Mouse (Mus musculus): ENCODE data around the gene Ednra.
A peak's percentile ranks its signal among the peaks of the same experiment; 100 is the strongest.

Ednra gene

GRCm38 (mm10) chr8:77650646-77651190, 73.5 kb downstream of the Ednra start:
- DNase-seq (ENCODE audit: extremely low spot score, low spot score), result no peak

GRCm38 (mm10) chr8:77640093-77640839, 84.0 kb downstream of the Ednra start:
- DNase-seq (ENCODE audit: extremely low spot score, low spot score), result no peak

- no peak for DNase-seq (ENCODE audit: extremely low spot score, low spot score)
These were observed 86.7 kb downstream of the Ednra start for GRCm38 (mm10) chr8:77637593-77637992.

GRCm38 (mm10) chr8:77634035-77634434, 90.2 kb downstream of the Ednra start:
- no peak for DNase-seq (ENCODE audit: extremely low spot score, low spot score)

- no peak for DNase-seq (ENCODE audit: extremely low spot score, low spot score)
These were observed 91.1 kb downstream of the Ednra start for GRCm38 (mm10) chr8:77633211-77633610.

GRCm38 (mm10) chr8:77630691-77631090, 93.6 kb downstream of the Ednra start:
- DNase-seq (ENCODE audit: extremely low spot score, low spot score), result no peak

GRCm38 (mm10) chr8:77629858-77630537, 94.3 kb downstream of the Ednra start:
- DNase-seq (ENCODE audit: extremely low spot score, low spot score), result peak; percentile 89

- DNase-seq (ENCODE audit: extremely low spot score, low spot score), result no peak
These were observed 100.5 kb downstream of the Ednra start for GRCm38 (mm10) chr8:77623677-77624209.

- no peak for DNase-seq (ENCODE audit: extremely low spot score, low spot score)
These were observed 106.3 kb downstream of the Ednra start for GRCm38 (mm10) chr8:77617916-77618315.
